Mouse (Mus musculus): ENCODE measurements around the gene Tbc1d8.

Gene Tbc1d8

DNA sequence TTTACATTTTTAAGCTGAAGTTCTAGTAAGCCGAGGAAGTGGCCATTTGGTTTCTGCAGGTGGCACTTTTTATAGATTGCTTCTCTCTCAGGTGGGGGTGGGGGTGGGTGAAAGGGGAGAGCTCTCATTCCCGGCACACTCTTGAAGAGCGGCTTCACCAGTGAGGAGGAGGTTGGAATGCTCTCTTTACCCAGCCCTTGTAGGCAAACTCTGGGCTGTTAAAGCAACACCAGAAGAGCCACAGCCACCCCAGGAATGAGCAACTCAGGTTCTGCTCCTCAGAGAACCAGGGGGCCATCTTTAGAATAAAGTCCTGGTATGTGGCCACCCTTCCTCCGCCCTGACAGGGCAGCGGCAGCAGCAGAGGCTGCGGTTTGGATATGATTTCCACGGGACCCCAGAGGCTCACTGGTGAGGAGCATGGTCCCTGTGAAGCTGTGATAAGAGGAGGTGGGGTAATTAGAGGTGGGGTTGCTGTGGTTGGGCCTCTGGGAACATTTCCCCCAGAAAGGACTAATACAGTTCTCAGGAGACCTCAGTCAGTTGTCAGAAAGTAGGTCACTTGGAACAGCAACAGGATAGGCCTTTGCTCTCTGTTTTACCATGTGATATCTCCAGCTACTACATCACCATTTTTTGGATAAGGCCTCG is 85.2 kb downstream of the Tbc1d8 start:
- no peak for DNase-seq (ENCODE audit: low read depth)

GRCm38 (mm10) chr1:39392189-39392588 is 86.4 kb downstream of the Tbc1d8 start:
- peak; percentile 63 for DNase-seq (ENCODE audit: low read depth)

DNA sequence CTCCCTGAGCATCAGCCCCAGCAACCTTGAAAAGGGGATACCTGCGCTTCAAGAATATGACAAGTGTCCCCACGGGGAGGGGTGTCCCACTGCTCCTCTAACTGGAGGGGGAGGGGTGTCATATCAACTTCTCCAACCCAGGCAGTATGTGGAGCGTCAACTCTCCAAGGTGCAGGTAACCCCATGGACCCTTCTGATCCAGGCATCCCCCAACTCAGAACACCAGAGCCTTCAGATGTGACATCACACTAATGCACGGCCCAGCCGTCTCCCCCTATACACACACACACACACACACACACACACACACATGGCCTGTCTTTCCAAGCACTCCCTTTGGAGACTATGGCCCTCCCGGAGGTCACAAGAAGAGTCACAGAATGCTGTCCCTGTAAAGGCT is 86.9 kb downstream of the Tbc1d8 start:
- DNase-seq (ENCODE audit: low read depth): no peak

DNA sequence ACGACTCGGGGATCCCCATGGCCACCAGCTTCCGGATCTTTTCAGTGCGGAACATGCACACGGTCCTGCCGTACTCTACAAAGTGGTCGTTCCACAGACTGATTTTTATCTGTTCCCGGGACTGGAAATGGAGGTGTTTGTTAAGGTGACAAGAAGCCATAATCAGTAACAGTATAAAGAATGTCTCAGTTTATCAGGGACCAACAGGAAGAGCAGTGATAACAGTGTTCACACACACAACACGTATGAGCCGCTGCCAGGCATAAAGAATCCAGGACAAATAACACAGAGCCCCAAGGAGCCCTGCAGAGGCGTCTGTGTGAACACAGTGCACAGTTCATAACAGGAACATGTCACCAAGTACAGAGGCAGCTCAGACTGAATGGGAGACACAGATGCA is 89.2 kb downstream of the Tbc1d8 start:
- DNase-seq (ENCODE audit: low read depth): no peak

DNA sequence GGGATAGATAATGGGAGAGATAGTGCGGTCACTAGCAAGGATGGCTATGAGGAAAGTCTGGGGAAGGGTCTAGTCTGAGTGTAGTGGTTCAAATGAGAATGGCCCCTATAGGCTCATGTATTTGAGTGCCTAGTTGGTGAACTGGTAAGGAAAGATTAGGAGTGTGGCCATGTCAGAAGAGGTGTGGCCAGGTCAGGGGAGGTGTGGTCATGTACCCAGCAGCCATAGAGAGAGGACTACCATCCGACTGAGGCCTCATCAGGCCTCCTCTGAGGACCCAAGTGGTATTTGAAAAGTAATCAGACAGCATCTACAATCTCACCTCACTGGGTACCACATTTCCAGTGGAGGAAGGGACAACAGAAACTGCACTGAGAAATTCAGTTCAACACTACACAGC is 90.4 kb downstream of the Tbc1d8 start:
- no peak for DNase-seq (ENCODE audit: low read depth)

- DNase-seq (ENCODE audit: low read depth): no peak
Measured at GRCm38 (mm10) chr1:39387497-39387896, 91.1 kb downstream of the Tbc1d8 start.

- no peak for DNase-seq (ENCODE audit: low read depth)
Measured at GRCm38 (mm10) chr1:39386456-39386855, 92.1 kb downstream of the Tbc1d8 start.

GRCm38 (mm10) chr1:39384914-39385313 is 93.6 kb downstream of the Tbc1d8 start:
- DNase-seq (ENCODE audit: low read depth): no peak

DNA sequence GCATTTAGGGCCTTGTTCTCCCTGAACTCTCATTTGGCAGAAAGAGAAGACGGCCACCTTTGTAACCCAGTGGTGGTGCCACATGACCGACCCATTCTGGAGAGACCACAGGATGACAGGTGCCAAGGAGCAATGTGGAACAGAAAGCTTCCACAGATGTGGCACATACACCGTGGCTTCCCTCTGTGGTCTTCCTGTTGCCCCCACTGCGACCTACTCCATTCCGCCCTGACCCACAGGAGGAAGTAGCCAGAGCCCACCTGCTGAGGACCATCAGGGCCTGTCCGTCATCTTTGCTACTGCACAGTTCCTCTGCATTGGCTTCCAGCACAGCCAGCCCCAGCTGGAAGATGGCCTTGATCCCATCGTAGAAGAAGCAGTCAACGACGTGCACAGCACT is 97.5 kb downstream of the Tbc1d8 start:
- DNase-seq (ENCODE audit: low read depth): no peak

- DNase-seq (ENCODE audit: low read depth): peak; percentile 40
Measured at GRCm38 (mm10) chr1:39379021-39379420, 99.5 kb downstream of the Tbc1d8 start.

DNA sequence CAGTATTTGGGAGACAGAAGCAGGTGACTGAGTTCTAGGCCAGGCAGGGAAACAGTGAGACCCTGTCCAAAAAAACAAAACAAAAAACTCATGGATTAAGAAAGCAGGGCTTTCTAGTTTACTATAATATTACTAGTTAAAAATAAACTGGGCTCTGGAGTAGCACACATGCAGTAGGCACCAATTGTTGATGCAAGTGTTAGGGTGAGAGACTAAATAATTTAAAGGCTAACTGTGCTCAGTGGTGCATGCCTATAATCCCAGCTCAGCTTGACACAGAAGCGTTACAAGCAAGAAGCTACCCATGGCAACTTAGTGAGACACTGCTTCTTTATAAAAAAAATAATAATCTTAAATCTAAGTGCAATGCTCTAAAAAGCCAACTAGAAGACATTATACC is 100.0 kb downstream of the Tbc1d8 start:
- no peak for DNase-seq (ENCODE audit: low read depth)

DNA sequence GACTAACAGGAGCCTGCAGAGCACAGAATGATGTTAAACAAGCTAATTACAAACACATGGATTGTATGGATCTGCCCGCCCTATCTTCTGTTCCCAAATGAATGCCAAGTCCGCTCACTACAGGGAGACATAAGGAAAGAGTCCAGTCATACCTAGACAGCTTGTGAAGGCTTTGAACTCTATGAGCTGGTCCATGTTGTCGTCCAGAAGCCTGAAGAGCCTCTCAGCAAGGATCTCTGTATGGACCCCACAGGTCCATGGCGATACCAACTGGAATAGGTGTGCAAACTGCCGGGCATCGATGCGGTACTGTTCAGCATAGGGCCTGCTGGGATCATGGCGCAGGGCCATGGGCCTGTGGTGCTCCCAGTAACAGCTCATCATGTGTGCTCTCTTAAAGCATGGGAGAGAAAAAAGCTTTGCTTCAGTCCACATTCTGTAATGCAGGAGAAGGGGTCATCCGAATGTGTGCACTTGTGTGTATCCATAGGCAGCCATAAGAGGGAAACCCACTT is 101.8 kb downstream of the Tbc1d8 start:
- DNase-seq (ENCODE audit: low read depth): no peak

DNA sequence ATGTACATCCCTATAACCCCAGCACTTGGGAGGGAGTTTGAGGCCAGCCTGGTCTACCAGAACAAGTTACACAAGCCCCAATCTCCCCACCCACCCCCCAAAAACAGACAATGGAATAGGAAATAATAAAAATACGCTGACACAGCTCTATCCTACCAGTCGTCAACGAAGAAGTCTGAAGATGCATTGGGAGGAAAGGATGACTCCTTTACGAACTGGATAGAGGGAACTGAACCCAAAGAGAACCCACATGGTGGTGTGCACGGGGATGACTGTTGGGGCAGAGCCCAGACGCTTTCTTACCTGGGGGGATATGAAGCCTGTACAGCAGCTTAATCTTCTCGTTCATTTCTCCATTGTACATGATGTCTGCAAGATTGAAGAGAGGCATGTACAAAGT is 102.4 kb downstream of the Tbc1d8 start:
- no peak for DNase-seq (ENCODE audit: low read depth)

DNA sequence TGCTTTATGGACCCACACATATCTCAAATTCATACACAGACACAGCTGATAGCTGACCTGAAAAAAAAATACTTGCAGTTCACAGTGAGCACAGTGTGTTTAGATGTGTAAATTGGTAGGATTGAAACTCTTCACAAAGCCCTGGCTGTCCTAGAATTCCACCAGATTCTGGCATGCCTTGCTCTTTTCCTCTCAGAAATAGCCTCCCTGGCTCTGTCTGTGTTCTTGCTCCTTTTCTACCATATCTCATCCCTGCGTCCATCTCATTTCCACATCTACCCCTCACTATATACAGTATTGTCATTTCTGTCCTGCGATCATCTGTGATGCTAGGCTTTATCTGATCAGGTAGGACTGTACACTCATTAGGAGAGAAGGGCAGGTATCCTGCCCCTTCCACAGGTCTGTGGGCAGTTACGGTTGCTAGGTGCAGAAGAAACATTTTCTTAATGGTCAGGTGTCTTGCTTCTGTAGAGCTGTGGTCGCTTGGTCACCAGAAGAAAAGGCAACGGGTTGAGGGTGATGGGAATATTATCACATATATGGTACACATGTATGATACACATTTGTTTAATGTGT is 104.2 kb downstream of the Tbc1d8 start:
- no peak for DNase-seq (ENCODE audit: low read depth)

DNA sequence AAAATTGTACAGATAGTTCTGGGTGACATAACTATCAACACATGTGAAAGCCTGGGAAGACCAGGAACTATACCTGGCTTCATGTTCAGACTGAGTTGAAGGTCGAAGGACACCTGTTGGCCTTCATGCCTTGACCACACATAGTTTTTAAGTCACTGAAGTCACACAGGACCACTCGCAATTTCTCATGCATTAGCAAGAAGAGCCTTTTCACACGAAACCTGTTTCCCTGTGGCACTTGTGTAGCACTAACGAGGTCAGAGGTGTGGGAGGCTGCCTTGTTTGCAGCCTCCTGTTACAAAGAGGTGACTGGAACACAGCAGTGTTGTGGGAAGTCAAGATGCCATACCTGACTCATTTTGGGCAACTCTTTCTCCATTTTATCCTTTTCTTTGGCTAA is 105.2 kb downstream of the Tbc1d8 start:
- DNase-seq (ENCODE audit: low read depth): peak; percentile 28

GRCm38 (mm10) chr1:39372220-39372843 is 106.2 kb downstream of the Tbc1d8 start:
- DNase-seq (ENCODE audit: low read depth): no peak

- no peak for DNase-seq (ENCODE audit: low read depth)
Measured at GRCm38 (mm10) chr1:39370431-39370830, 108.1 kb downstream of the Tbc1d8 start.

- DNase-seq (ENCODE audit: low read depth): peak; percentile 29
Measured at GRCm38 (mm10) chr1:39368267-39368841, 110.2 kb downstream of the Tbc1d8 start.

DNA sequence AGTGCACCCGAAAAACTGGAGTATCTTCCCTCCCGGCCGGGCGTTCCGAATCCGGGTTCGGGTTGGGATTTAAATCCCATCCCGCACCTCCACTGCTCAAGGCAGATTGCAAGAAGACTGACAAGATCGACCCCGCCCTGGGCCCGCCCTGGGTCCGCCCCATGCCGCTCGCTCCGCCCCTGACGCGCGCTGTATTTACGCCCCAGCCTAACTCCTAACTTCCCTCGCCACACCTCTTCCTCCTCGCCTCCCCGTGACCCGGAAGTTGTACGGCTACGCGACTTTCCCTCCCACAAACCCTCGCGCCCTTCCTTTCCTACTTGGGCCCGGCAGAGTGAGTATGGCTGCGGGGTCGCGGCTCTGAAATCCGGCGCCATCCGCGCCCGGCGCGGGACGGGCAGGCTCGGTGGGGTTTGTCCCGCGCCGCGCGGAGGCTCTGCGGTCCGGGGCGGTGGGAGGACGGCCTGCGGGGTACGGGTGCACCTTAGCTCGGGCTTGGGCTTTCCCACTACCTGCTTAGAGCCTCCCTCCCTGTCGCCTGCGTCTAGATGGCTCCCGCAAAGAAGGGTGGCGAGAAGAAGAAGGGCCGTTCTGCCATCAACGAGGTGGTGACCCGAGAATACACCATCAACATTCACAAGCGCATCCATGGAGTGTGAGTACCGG is 110.8 kb downstream of the Tbc1d8 start, which contains the start of gene Rpl31:
Rpl31 (plus strand) TSS at position 242 of the 666 bp plus-strand sequence.
- DNase-seq (ENCODE audit: low read depth): peak; percentile 96

DNA sequence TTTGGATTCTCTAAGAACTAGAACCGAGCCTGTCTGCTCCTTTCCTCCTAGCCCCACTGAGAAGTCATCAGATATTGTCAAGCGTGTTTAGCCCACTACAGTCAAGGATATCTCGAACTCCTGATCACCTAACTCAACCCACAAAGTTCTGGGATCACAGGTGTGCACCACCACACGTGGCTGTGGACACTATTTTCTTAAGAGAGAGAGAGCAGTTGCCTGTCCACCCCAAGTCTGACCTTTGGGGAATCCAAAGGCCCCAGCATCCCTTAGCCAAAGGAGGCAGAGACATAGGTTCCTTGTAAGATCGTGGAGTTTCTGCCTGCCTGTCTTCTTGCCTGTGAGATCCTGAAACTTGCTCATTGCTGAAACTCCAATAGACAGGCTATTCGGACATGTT is 111.5 kb downstream of the Tbc1d8 start:
- DNase-seq (ENCODE audit: low read depth): no peak

- no peak for DNase-seq (ENCODE audit: low read depth)
Measured at GRCm38 (mm10) chr1:39365562-39365961, 113.0 kb downstream of the Tbc1d8 start.

- DNase-seq (ENCODE audit: low read depth): no peak
Measured at GRCm38 (mm10) chr1:39362515-39362893, 116.1 kb downstream of the Tbc1d8 start.
